Mouse (Mus musculus): ENCODE measurements around the gene Ttc33. TPM values are rescaled to one million over a fixed set of nuclear protein-coding genes. Genes with fewer than 3 reads are reported as not detected.
"Not testable (repeated sequence)": the region's sequence is repeated elsewhere in the genome, so short reads cannot be mapped to it uniquely, and the experiment has no call there.

The Ttc33 gene
- polyA plus RNA-seq, 1 experiment from 2014 or later = 35.4 TPM

- Histone ChIP-seq H3K4me1 (no peaks in the 10 kb centered on the region), H3K36me3 (peaks cover 39% of the 10 kb centered on the region), H3K9me3 (replicated peaks) (no peaks in the 10 kb centered on the region), H3K27ac (no peak overlapping the region), H3K4me3 (no peak overlapping the region), H3K27me3 (ENCODE audit: low read depth, poor library complexity, severe bottlenecking) (no peaks in the 10 kb centered on the region)
- DNase-seq (ENCODE audit: low spot score) = no peak
- 89% methylated on average over 3 of the region's 3 CpGs for WGBS
Observed at GRCm38 (mm10) chr15:5193833-5194232, 8.5 kb downstream of the Ttc33 start.

- H3K9me3 ChIP-seq (replicated peaks) = no peaks in the 10 kb centered on the region
- no peaks in the 10 kb centered on the region for H3K27me3 ChIP-seq (ENCODE audit: low read depth, poor library complexity, severe bottlenecking)
- peaks cover 37% of the 10 kb centered on the region for H3K36me3 ChIP-seq
- H3K4me3 ChIP-seq = no peak overlapping the region
- no peaks in the 10 kb centered on the region for H3K4me1 ChIP-seq
- DNase-seq (ENCODE audit: low spot score) = no peak
- WGBS = 93% methylated on average over 6 of the region's 6 CpGs
- H3K27ac ChIP-seq = no peak overlapping the region
Observed at GRCm38 (mm10) chr15:5194446-5194845, 9.1 kb downstream of the Ttc33 start.

GRCm38 (mm10) chr15:5194931-5195330, 9.6 kb downstream of the Ttc33 start:
- H3K27ac ChIP-seq = no peak overlapping the region
- no peaks in the 10 kb centered on the region for H3K9me3 ChIP-seq (replicated peaks)
- H3K4me3 ChIP-seq = no peak overlapping the region
- peaks cover 34% of the 10 kb centered on the region for H3K36me3 ChIP-seq
- H3K4me1 ChIP-seq = no peaks in the 10 kb centered on the region
- DNase-seq (ENCODE audit: low spot score) = no peak
- 95% methylated on average over 9 of the region's 9 CpGs for WGBS
- H3K27me3 ChIP-seq (ENCODE audit: low read depth, poor library complexity, severe bottlenecking) = no peaks in the 10 kb centered on the region

GRCm38 (mm10) chr15:5195987-5196514, 10.7 kb downstream of the Ttc33 start:
- H3K4me1 ChIP-seq = no peaks in the 10 kb centered on the region
- no peaks in the 10 kb centered on the region for H3K27me3 ChIP-seq (ENCODE audit: low read depth, poor library complexity, severe bottlenecking)
- no peak overlapping the region for H3K27ac ChIP-seq
- DNase-seq (ENCODE audit: low spot score) = no peak
- H3K4me3 ChIP-seq = no peak overlapping the region
- 81% methylated on average over 4 of the region's 4 CpGs for WGBS
- H3K9me3 ChIP-seq (replicated peaks) = no peaks in the 10 kb centered on the region
- H3K36me3 ChIP-seq = peaks cover 27% of the 10 kb centered on the region

GRCm38 (mm10) chr15:5196691-5197090, 11.4 kb downstream of the Ttc33 start:
- no peak for DNase-seq (ENCODE audit: low spot score)
- no peak overlapping the region for H3K4me3 ChIP-seq
- H3K27me3 ChIP-seq (ENCODE audit: low read depth, poor library complexity, severe bottlenecking) = no peaks in the 10 kb centered on the region
- H3K9me3 ChIP-seq (replicated peaks) = no peaks in the 10 kb centered on the region
- WGBS = 71% methylated on average over 4 of the region's 4 CpGs
- no peaks in the 10 kb centered on the region for H3K4me1 ChIP-seq
- H3K27ac ChIP-seq = no peak overlapping the region
- H3K36me3 ChIP-seq = peaks cover 21% of the 10 kb centered on the region

GRCm38 (mm10) chr15:5205222-5205621, 19.9 kb downstream of the Ttc33 start:
- no peak overlapping the region for H3K27ac ChIP-seq
- DNase-seq (ENCODE audit: low spot score) = no peak
- no peak overlapping the region for H3K4me3 ChIP-seq
- H3K27me3 ChIP-seq (ENCODE audit: low read depth, poor library complexity, severe bottlenecking) = no peaks in the 10 kb centered on the region
- no peaks in the 10 kb centered on the region for H3K9me3 ChIP-seq (replicated peaks)
- peaks cover 8% of the 10 kb centered on the region for H3K36me3 ChIP-seq
- no peaks in the 10 kb centered on the region for H3K4me1 ChIP-seq
- 87% methylated on average over 9 of the region's 9 CpGs for WGBS

- DNase-seq (ENCODE audit: low spot score) = no peak
- peaks cover 5% of the 10 kb centered on the region; the same call in 1 of the 2 replicates for H3K36me3 ChIP-seq
- H3K27ac ChIP-seq = no peak overlapping the region
- 96% methylated on average over 3 of the region's 3 CpGs for WGBS
- no peaks in the 10 kb centered on the region for H3K27me3 ChIP-seq (ENCODE audit: low read depth, poor library complexity, severe bottlenecking)
- no peaks in the 10 kb centered on the region for H3K4me1 ChIP-seq
- H3K4me3 ChIP-seq = no peak overlapping the region
- no peaks in the 10 kb centered on the region for H3K9me3 ChIP-seq (replicated peaks)
Observed at GRCm38 (mm10) chr15:5209116-5209515, 23.8 kb downstream of the Ttc33 start.

- H3K27ac ChIP-seq = no peak overlapping the region
- H3K27me3 ChIP-seq (ENCODE audit: low read depth, poor library complexity, severe bottlenecking) = no peaks in the 10 kb centered on the region
- H3K4me3 ChIP-seq = no peak overlapping the region
- DNase-seq (ENCODE audit: low spot score) = no peak
- no peaks in the 10 kb centered on the region for H3K9me3 ChIP-seq (replicated peaks)
- H3K36me3 ChIP-seq = peaks cover 6% of the 10 kb centered on the region; the same call in 1 of the 2 replicates
- 96% methylated on average over 6 of the region's 6 CpGs for WGBS
- H3K4me1 ChIP-seq = no peaks in the 10 kb centered on the region
Observed at GRCm38 (mm10) chr15:5220491-5220890, 35.2 kb downstream of the Ttc33 start.

GRCm38 (mm10) chr15:5230746-5231145, 45.4 kb downstream of the Ttc33 start:
- DNase-seq (ENCODE audit: low spot score); H3K4me1 ChIP-seq; H3K27me3 ChIP-seq (ENCODE audit: low read depth, poor library complexity, severe bottlenecking); H3K9me3 ChIP-seq (replicated peaks); H3K27ac ChIP-seq; H3K36me3 ChIP-seq; H3K4me3 ChIP-seq: not testable (repeated sequence)
- 86% methylated on average over 10 of the region's 10 CpGs for WGBS

- Histone ChIP-seq H3K27me3 (ENCODE audit: low read depth, poor library complexity, severe bottlenecking) (no peaks in the 10 kb centered on the region), H3K27ac (no peak overlapping the region), H3K9me3 (replicated peaks) (no peaks in the 10 kb centered on the region), H3K4me3 (no peak overlapping the region), H3K4me1 (no peaks in the 10 kb centered on the region), H3K36me3 (no peaks in the 10 kb centered on the region)
- WGBS = 83% methylated on average over 16 of the region's 16 CpGs
- DNase-seq (ENCODE audit: low spot score) = no peak
Observed at GRCm38 (mm10) chr15:5234659-5235058, 49.3 kb downstream of the Ttc33 start.

- Histone ChIP-seq H3K4me1 (no peaks in the 10 kb centered on the region), H3K27me3 (ENCODE audit: low read depth, poor library complexity, severe bottlenecking) (peaks cover 3% of the 10 kb centered on the region; the same call in 1 of the 2 replicates), H3K4me3 (no peak overlapping the region), H3K27ac (no peak overlapping the region), H3K36me3 (no peaks in the 10 kb centered on the region), H3K9me3 (replicated peaks) (no peaks in the 10 kb centered on the region)
- 48% methylated on average over 8 of the region's 8 CpGs for WGBS
- DNase-seq (ENCODE audit: low spot score) = no peak
Observed at GRCm38 (mm10) chr15:5235527-5235926, 50.2 kb downstream of the Ttc33 start.

- H3K36me3 ChIP-seq = no peaks in the 10 kb centered on the region
- no peak overlapping the region for H3K27ac ChIP-seq
- 16% methylated on average over 6 of the region's 6 CpGs for WGBS
- peak; percentile 86 for DNase-seq (ENCODE audit: low spot score)
- H3K4me1 ChIP-seq = no peaks in the 10 kb centered on the region; the same call in 1 of the 2 replicates
- peaks cover 12% of the 10 kb centered on the region for H3K27me3 ChIP-seq (ENCODE audit: low read depth, poor library complexity, severe bottlenecking)
- no peak overlapping the region for H3K4me3 ChIP-seq
- no peaks in the 10 kb centered on the region for H3K9me3 ChIP-seq (replicated peaks)
Observed at GRCm38 (mm10) chr15:5236538-5236937, 51.2 kb downstream of the Ttc33 start.

GRCm38 (mm10) chr15:5237012-5237660, 51.8 kb downstream of the Ttc33 start:
- Histone ChIP-seq H3K27ac (no peak overlapping the region), H3K4me3 (no peak overlapping the region), H3K4me1 (peaks cover 5% of the 10 kb centered on the region), H3K9me3 (replicated peaks) (no peaks in the 10 kb centered on the region), H3K36me3 (no peaks in the 10 kb centered on the region), H3K27me3 (ENCODE audit: low read depth, poor library complexity, severe bottlenecking) (peaks cover 18% of the 10 kb centered on the region)
- WGBS = 78% methylated on average over 7 of the region's 7 CpGs
- no peak for DNase-seq (ENCODE audit: low spot score)

- WGBS = 85% methylated on average over 7 of the region's 7 CpGs
- H3K9me3 ChIP-seq (replicated peaks) = no peaks in the 10 kb centered on the region
- no peak overlapping the region for H3K27ac ChIP-seq
- no peak for DNase-seq (ENCODE audit: low spot score)
- no peaks in the 10 kb centered on the region for H3K36me3 ChIP-seq
- H3K27me3 ChIP-seq (ENCODE audit: low read depth, poor library complexity, severe bottlenecking) = peaks cover 27% of the 10 kb centered on the region
- peaks cover 14% of the 10 kb centered on the region for H3K4me1 ChIP-seq
- no peak overlapping the region for H3K4me3 ChIP-seq
Observed at GRCm38 (mm10) chr15:5238073-5238472, 52.7 kb downstream of the Ttc33 start.
